Mouse (Mus musculus) brain, embryonic 14.5 days (tissue): ENCODE data around the gene Rapgef1.

Source experiments
- CTCF ChIP-seq: fragments of 200-500 bp; IDR thresholded peaks from 2 replicates; pipeline ENCODE4 v1.5.1; 2012; ENCODE audit warnings: inconsistent platforms, mild to moderate bottlenecking, moderate library complexity, borderline replicate concordance; ENCODE audit not compliant: insufficient read depth, insufficient read length; ENCODE audit errors: extremely low read depth
- POLR2A ChIP-seq: fragments of 200-500 bp; IDR thresholded peaks from 2 replicates; pipeline ENCODE4 v1.6.1; 2012; ENCODE audit warnings: mild to moderate bottlenecking, inconsistent platforms, borderline replicate concordance; ENCODE audit not compliant: poor library complexity, insufficient read depth, insufficient read length, severe bottlenecking; ENCODE audit errors: extremely low read depth

GRCm38 (mm10) chr2:29648956-29649794 lies 29.7 kb downstream of the Rapgef1 start:
- TF ChIP-seq POLR2A (no peak), CTCF (no peak)
